Mouse (Mus musculus) stomach, postnatal 0 days (tissue): ENCODE data around the gene Zdhhc24. TPM values are rescaled to one million over a fixed set of nuclear protein-coding genes. Genes with fewer than 3 reads are reported as not detected.
A peak's percentile ranks its signal among the peaks of the same experiment; 100 is the strongest.

Source experiments
- ATAC-seq: fragments of 200-750 bp; cut with Nextera tagmentation; 2 replicates; pipeline ENCODE4 v1.8.0; 2017; ENCODE audit not compliant: low FRiP score, low TSS enrichment
- DNase-seq: peaks from one replicate; pipeline ENCODE4 v3.0.0-alpha.2; 2016; ENCODE audit warnings: low spot score
- H3K27ac ChIP-seq: fragments of 300-500 bp; sonication (generic); replicated peaks from 2 replicates; pipeline ENCODE4 v1.5.1; 2014; ENCODE audit warnings: mild to moderate bottlenecking, control low read depth
- H3K27me3 ChIP-seq: fragments of 300-500 bp; sonication (generic); 2 replicates; pipeline ENCODE4 v1.6.1; 2014; ENCODE audit warnings: low read length; ENCODE audit not compliant: control insufficient read depth, insufficient read depth
- H3K36me3 ChIP-seq: fragments of 300-500 bp; sonication (generic); 2 replicates; pipeline ENCODE4 v1.6.1; 2014; ENCODE audit warnings: low read length, mixed read lengths; ENCODE audit not compliant: control insufficient read depth, insufficient read depth
- H3K4me1 ChIP-seq: fragments of 300-500 bp; sonication (generic); replicated peaks from 2 replicates; pipeline ENCODE4 v1.6.1; 2014; ENCODE audit warnings: antibody characterized with exemption; ENCODE audit not compliant: control insufficient read depth, insufficient read depth
- H3K4me2 ChIP-seq: fragments of 300-500 bp; sonication (generic); replicated peaks from 2 replicates; pipeline ENCODE4 v1.6.1; 2014; ENCODE audit warnings: low read depth, mild to moderate bottlenecking, control low read depth, moderate library complexity
- H3K4me3 ChIP-seq: fragments of 300-500 bp; sonication (generic); 2 replicates; pipeline ENCODE4 v1.5.1; 2014; ENCODE audit warnings: low read depth, low read length, control low read depth
- H3K9ac ChIP-seq: fragments of 300-500 bp; sonication (generic); 2 replicates; pipeline ENCODE4 v1.6.1; 2014; ENCODE audit warnings: mild to moderate bottlenecking, low read length, control low read depth, mixed read lengths
- H3K9me3 ChIP-seq: fragments of 300-500 bp; sonication (generic); 2 replicates; pipeline ENCODE4 v1.6.1; 2016; ENCODE audit warnings: low read length; ENCODE audit not compliant: control insufficient read depth
- CTCF ChIP-seq: IDR thresholded peaks from 2 replicates; pipeline ENCODE4 v1.5.1; 2016; ENCODE audit warnings: antibody characterized with exemption, low read depth, mild to moderate bottlenecking, moderate library complexity
- EP300 ChIP-seq: optimal IDR thresholded peaks from 2 replicates; pipeline ENCODE3; 2016; ENCODE audit warnings: antibody characterized with exemption
- WGBS: fragments of 180-500 bp; shearing (Covaris S2); extraction: QIAGEN DNeasy Blood & Tissue Kit; methylation state at CpG from one replicate; pipeline ENCODE4 v1.1.7; 2014; 5-methylcytosine and 5-hydroxymethylcytosine counted together
- polyA plus RNA-seq: library from polyadenylated mRNA; unstranded; fragments of >200 nt; fragmentation: Nextera tagmentation; extraction: Ambion mirVana; gene quantifications from 2 replicates; pipeline ENCODE4 v1.2.1, GENCODE M21; 2015

The Zdhhc24 gene
- polyA plus RNA-seq, 1 experiment from 2014 or later: 6.4 TPM

DNA sequence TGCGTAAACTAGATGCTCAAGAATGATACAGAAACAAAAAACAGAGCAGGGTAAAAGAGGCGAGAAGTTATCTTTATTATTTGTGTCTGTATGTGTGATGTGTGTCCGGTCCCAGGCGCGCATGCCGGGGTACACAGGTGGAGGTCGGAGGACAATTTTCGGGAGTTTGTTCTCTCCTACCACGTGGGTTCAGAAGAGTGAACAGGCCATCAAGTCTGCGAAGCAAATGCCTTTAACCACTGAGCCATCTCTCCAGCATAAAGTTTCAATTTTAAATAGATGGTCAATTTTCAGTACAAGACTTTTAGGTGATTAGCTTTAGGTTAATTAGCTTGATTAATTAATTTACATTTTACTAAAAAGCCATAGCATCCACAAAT is 846 bp downstream of the Zdhhc24 start:
- DNase-seq: no peak
- H3K27me3 ChIP-seq: no peaks in the 10 kb centered on the region
- WGBS: 56% methylated on average over 10 of the region's 10 CpGs
- H3K36me3 ChIP-seq: no peaks in the 10 kb centered on the region
- TF ChIP-seq CTCF (no peak), EP300 (no peak)
- H3K4me1 ChIP-seq: no peaks in the 10 kb centered on the region
- peak overlapping the region; percentile 91 for H3K4me2 ChIP-seq
- H3K27ac ChIP-seq: no peak overlapping the region
- no peak overlapping the region; the same call in 1 of the 2 replicates for H3K9ac ChIP-seq
- H3K4me3 ChIP-seq: peak overlapping the region; percentile 89; the same call in 1 of the 2 replicates
- H3K9me3 ChIP-seq: no peaks in the 10 kb centered on the region
- ATAC-seq: no peak

DNA sequence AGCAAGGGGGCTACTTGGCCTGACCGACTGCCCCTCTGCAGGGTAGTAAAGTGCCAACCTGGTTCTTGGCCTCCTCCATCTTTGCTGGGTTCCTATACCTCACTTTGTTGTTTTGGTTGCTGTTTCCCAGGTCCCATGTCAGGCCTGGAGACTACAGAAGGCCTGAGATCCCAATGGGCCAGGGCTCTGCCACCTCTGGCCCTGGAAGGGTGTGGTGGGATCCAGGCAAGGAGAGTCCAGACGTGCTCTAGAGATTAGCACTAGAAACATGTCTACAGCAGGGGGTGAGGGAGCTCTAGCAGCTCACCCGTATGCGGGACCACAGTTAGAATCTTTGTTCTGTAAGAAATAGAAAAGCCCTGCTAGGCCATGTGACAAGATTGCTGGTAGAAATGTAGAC is 5.5 kb downstream of the Zdhhc24 start:
- ATAC-seq (no peak), DNase-seq (no peak)
- Histone ChIP-seq H3K4me3 (no peak overlapping the region), H3K9ac (no peak overlapping the region), H3K4me2 (no peak overlapping the region), H3K36me3 (no peaks in the 10 kb centered on the region), H3K4me1 (no peaks in the 10 kb centered on the region), H3K27ac (no peak overlapping the region), H3K9me3 (no peaks in the 10 kb centered on the region), H3K27me3 (no peaks in the 10 kb centered on the region)
- 78% methylated on average over 4 of the region's 4 CpGs for WGBS
- no peak for TF ChIP-seq EP300
- no peak for TF ChIP-seq CTCF

- WGBS: 84% methylated on average over 10 of the region's 10 CpGs
- ATAC-seq: no peak
- H3K27me3 ChIP-seq: no peaks in the 10 kb centered on the region
- no peak overlapping the region for H3K4me3 ChIP-seq
- H3K9me3 ChIP-seq: no peaks in the 10 kb centered on the region
- H3K4me1 ChIP-seq: no peaks in the 10 kb centered on the region
- no peak overlapping the region for H3K27ac ChIP-seq
- no peak for DNase-seq
- TF ChIP-seq CTCF: no peak
- no peak for TF ChIP-seq EP300
- H3K4me2 ChIP-seq: no peak overlapping the region
- no peak overlapping the region for H3K9ac ChIP-seq
- no peaks in the 10 kb centered on the region; the same call in 1 of the 2 replicates for H3K36me3 ChIP-seq
These were observed 11.3 kb downstream of the Zdhhc24 start for GRCm38 (mm10) chr19:4889791-4890190.

DNA sequence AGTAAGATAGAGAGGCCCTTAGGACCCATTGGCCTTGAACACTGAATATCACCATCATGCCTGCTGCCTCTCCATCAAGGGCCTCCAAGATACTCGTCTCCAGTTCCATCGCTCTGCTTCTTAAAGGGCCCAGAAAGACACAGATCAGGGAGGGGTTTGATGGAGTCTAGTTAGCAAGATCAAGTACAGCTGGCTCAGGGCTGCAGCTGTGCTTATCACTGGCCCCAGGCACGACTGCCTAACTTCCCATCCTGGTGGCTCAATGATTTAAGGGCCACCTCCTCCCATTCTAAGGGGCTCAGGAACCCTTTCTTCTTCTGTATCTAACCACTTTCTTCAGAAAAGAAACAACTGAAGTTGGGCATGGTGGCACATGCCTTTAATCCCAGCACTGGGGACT is 13.3 kb downstream of the Zdhhc24 start:
- no peak for TF ChIP-seq CTCF
- TF ChIP-seq EP300: no peak
- no peak for DNase-seq
- H3K9ac ChIP-seq: no peak overlapping the region
- no peaks in the 10 kb centered on the region for H3K4me1 ChIP-seq
- H3K9me3 ChIP-seq: no peaks in the 10 kb centered on the region
- no peak for ATAC-seq
- no peak overlapping the region for H3K27ac ChIP-seq
- H3K4me2 ChIP-seq: no peak overlapping the region
- WGBS: 64% methylated on average over 3 of the region's 3 CpGs
- H3K4me3 ChIP-seq: no peak overlapping the region
- no peaks in the 10 kb centered on the region; the same call in 1 of the 2 replicates for H3K36me3 ChIP-seq
- no peaks in the 10 kb centered on the region for H3K27me3 ChIP-seq

- no peak overlapping the region for H3K9ac ChIP-seq
- no peak overlapping the region for H3K4me3 ChIP-seq
- WGBS: 64% methylated on average over 21 of the region's 21 CpGs
- no peaks in the 10 kb centered on the region for H3K4me1 ChIP-seq
- no peak for DNase-seq
- H3K4me2 ChIP-seq: no peak overlapping the region
- H3K27ac ChIP-seq: no peak overlapping the region
- 0 out of 2 replicates have a peak, but pooled peaks have one; percentile 38 for ATAC-seq
- H3K27me3 ChIP-seq: no peaks in the 10 kb centered on the region
- TF ChIP-seq EP300 (no peak), CTCF (no peak)
- no peaks in the 10 kb centered on the region for H3K9me3 ChIP-seq
- H3K36me3 ChIP-seq: no peaks in the 10 kb centered on the region
These were observed 18.5 kb downstream of the Zdhhc24 start for GRCm38 (mm10) chr19:4896780-4897520.

DNA sequence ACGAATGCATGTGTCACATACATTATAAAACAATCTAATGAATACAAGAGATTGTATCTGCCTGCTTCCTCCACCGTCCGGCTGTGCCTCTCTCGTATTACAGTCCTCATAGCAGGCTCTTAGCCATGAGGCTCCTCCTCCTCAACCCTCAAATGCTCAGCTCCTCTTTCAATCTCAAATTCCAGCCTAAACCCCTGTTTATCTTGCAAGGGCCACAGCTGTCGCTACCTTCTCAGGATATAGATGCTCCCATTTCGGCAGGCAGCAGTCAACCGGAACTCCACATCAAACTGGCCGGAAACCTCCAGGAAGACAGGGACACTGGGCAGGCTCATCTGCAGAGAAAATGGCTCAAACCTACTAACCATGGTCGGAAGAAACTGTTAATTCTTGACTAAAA is 20.5 kb downstream of the Zdhhc24 start:
- 64% methylated on average over 9 of the region's 9 CpGs for WGBS
- no peaks in the 10 kb centered on the region for H3K36me3 ChIP-seq
- ATAC-seq (no peak), DNase-seq (no peak)
- no peak overlapping the region for H3K9ac ChIP-seq
- no peak overlapping the region for H3K4me3 ChIP-seq
- no peaks in the 10 kb centered on the region for H3K9me3 ChIP-seq
- no peak overlapping the region for H3K27ac ChIP-seq
- TF ChIP-seq EP300 (no peak), CTCF (no peak)
- H3K27me3 ChIP-seq: no peaks in the 10 kb centered on the region
- H3K4me2 ChIP-seq: no peak overlapping the region
- no peaks in the 10 kb centered on the region for H3K4me1 ChIP-seq
